Mouse (Mus musculus) cerebellum, adult 9-10 months (tissue): Measurements from ENCODE around the gene Crkl.
A peak's percentile ranks its signal among the peaks of the same experiment; 100 is the strongest.
"Not testable (repeated sequence)": the region's sequence is repeated elsewhere in the genome, so short reads cannot be mapped to it uniquely, and the experiment has no call there.

Experiments used
- DNase-seq: peaks from one replicate; pipeline ENCODE4 v3.0.0; 2022

Crkl gene

DNA sequence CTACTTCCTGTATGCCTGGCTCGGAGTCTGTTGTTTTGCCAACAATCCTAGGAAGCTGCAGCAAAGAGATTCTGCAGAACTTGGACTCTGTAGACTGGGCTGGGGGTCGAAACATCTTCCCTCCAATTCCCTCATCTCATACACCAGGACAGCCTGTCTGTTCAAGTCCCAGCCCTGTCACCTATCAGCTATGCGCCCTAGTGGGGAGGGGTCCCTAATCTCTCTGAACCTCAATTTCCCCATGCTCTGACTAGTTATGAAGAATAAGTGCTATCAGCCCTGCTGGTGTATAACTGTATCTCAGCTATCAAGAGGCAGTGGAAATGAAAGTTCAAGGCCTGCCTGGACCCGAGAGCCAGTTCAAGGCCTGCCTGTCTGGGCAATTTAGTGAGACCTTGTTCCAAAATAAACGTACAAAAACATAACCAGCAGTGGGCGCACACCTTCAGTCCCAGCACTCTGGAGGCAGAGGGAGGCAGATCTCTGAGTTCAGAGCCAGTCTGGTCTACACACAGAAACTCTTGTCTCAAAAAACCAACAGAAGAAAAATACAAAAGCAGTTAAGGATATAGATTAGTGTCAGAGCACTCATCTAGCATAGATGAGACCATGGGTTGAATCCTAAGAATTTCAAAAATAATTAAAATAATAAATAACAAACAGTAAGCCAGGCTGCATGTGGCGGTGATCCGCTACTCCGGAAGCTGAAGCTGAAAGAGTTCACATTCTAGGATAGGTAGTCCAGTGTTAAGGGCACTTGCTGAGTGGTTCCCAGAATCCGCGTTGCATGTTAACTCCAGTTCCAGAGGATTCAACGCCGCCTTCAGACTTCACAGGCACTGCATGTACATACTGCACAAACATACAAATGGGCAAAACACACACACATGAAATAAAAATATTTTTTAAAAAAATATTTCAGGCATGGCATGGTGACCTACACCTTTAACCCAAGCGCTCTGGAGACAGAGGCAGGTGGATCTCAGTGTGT is 37.0 kb downstream of the Crkl start:
- DNase-seq, result peak; percentile 62

GRCm38 (mm10) chr16:17489469-17490111 is 37.8 kb downstream of the Crkl start, which contains the start of gene Aifm3:
TSS of gene Aifm3 (plus strand) at chr16:17489611.
- DNase-seq, result peak; percentile 71

DNA sequence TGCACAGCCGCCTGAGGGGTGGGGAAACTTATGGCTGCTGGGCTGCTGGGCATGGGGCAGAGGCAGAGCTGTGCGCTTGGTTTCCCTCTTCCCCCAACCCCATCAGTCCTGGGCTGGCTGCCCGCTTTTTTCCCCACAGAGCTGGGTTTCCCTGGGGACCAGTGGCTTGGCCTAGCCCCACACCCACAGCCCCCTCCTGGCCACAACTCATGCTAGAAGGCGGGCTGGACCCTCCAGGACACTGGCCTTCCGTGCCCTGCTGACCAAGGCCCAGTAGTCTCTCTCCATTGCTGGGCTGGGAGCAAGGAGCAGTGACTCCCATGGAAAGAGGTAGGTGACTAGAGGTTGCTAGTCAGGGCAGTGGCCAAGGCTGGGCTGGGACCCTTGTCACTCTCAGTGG is 39.4 kb downstream of the Crkl start:
- peak; percentile 64 for DNase-seq

DNA sequence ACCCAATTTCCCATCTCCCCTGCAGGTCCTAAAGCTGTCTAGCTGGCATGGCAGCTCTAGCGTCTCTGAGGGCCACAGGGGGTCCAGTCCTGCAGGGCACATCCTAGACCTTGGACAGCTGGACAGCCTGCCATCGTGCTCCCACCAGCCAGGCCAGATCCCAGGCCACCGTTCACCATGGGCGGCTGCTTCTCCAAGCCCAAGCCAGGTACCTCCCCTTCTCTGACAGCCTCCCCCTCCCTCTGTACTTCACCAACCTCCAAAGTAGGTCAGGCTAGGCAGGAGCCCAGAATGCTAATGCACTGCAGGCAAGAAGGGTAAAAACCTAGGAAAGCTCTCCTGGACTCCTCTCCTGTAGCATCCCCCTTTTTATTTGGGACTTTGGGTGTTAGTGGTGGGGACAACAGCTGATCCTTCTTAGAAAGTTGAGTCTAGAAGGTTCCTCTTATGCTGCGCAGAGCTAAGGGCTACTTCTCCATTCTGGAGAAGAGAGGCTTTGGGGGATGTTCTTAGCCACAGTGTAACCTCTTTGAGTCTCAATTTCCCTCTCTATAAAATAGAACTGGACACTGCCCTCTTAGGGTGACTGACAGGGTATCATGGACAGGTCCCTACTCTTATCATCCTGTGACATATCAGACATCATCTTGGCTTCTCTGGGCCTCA is 40.2 kb downstream of the Crkl start:
- DNase-seq, result peak; percentile 90

- peak; percentile 89 for DNase-seq
Observed at GRCm38 (mm10) chr16:17496499-17497305, 44.9 kb downstream of the Crkl start.

DNA sequence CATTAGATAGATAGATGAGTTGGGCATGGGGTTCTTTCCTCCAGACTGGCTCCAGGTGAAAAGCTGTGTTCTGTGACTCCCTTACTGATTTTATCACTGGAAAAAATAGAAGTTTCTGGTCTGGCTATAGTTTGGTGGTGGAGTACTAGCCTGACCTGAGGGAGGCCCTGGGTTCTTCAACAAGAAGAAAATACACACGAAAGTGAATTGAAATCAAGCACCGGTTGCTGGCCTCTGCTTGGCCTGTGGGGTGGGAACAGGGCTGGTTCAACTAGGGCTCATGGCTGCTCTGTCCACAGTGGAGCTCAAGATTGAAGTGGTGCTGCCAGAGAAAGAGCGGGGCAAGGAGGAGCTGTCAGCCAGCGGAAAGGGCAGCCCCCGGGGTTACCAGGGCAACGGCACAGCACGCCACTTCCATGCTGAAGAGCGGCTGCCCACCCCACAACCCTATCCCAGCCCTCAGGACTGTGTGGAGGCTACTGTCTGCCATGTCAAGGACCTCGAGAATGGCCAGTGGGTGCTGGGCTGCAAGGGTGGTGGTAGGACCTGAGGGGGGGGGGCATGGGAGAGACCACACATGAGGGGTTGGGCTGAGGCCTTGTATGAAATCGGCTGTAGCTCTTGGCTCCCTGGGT is 47.6 kb downstream of the Crkl start:
- no peak for DNase-seq

GRCm38 (mm10) chr16:17502681-17503080 is 50.9 kb downstream of the Crkl start:
- no peak for DNase-seq

DNA sequence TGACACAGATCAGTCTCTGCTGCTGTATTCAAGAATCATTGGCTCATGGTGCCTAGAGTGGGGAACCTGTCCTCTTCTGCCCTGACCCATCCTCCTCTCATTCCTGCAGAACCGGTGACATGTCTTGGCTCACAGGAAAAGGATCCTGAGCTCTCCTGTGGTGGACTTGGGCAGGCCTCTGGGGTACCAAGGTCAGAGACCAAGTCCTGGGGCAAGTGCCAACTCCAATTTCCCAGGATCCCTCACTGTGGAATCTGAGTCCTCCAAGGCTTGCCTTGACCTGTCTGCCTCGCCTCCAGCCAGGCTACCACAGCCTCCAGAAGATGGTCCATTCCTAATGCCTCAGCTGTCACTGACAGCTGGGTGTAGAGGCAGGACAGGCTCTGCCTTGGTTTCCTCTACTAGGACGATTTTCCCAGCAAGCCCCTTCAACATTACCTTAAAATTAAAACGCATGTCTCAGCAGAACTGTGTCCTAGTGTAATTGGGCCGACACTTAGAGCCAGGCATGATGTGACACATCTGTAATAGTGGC is 55.3 kb downstream of the Crkl start:
- no peak for DNase-seq

DNA sequence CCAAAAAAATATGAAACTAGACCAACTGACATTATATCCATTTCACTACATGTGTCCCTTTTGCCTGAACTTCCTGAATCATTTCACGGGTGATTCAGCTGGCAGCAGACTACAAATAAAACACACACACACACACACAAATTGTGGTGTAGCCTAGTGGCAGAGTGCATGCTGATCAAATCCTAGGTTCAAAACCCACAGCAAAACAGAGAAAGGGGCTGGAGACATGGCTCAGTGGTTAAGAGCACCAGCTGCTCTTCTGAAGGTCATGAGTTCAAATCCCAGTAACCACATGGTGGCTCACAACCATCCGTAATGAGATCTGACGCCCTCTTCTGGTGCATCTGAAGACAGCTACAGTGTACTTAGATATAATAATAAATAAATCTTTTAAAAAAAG is 56.2 kb downstream of the Crkl start:
- DNase-seq, result not testable (repeated sequence)

DNA sequence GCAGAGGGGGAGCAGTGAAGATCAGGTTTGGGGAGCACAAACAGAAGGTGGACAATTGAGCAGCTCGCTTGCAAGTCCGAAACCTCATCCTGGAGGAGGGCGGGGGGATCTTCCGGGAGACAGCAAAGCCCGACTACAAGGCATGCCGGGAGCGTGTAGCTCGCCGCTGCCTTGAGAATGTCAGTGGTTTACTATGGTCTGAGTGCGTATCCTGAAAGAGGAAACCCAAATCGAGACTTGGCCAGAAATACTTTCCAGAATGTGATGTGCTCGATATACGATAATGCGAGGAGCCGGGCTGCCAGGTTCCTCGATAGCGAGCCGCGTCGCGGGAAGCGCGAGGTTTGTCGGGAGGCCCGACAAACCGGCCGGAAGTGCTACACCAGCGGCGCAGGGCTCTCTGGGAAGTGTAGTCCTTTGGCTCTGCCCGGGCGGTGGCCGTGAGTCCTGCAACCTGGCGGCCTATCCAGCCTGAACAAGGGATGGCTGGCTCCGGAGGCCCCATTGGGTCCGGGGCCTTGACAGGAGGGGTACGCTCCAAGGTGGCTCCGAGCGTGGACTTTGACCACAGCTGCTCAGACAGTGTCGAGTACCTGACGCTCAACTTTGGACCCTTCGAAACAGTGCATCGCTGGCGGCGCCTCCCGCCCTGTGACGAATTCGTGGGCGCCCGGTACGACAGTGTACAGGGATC is 56.9 kb downstream of the Crkl start, which contains the start of gene Lztr1:
TSS of gene Lztr1 (plus strand) at position 143 of the 694 bp plus-strand sequence.
- peak; percentile 90 for DNase-seq

- no peak for DNase-seq
Observed at GRCm38 (mm10) chr16:17509240-17509597, 57.4 kb downstream of the Crkl start.

- DNase-seq, result no peak
Observed at GRCm38 (mm10) chr16:17510143-17510542, 58.4 kb downstream of the Crkl start.

DNA sequence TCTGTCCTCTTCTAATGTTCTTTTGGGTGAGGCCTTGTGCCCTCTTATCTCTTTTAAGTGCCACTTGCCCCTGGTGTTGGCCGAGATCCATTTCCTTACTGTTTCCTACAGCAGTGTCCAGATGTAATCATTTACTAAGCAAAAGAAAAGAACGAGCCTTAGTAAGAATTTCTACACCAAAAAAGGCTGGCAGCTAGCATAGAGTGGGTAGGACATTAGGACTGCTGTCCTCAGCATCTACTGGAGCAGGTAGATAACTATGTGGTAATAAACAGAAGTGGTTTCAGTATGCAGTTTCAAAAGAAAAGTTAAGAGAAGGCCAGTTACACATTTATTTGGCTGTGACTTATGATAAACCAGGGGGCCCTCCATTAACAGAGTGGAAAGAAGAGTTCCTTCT is 58.9 kb downstream of the Crkl start:
- DNase-seq, result no peak

- no peak for DNase-seq
Observed at GRCm38 (mm10) chr16:17511431-17511830, 59.6 kb downstream of the Crkl start.

DNA sequence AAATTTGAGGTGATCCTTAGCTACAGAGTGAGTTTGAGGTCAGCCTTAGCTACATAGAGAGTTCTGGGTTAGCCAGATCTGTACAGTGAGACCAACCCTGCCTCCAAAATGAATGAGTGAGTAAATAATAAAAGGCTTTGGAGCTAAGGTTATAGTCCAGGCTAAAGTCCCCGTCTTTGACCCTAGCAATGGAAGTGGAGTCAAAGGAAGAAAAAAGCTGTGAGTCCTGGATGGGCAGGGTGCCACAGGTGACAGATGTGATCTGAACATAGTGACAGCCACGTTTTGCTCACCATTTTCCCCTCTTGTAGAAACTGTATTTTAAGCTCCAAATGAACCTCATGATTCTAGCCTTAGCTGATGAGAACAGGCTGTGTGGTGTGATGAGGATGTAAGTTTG is 67.1 kb downstream of the Crkl start:
- no peak for DNase-seq

GRCm38 (mm10) chr16:17524156-17524555 is 72.4 kb downstream of the Crkl start:
- peak; percentile 2 for DNase-seq

- peak; percentile 4 for DNase-seq
Observed at GRCm38 (mm10) chr16:17525524-17525923, 73.7 kb downstream of the Crkl start.

DNA sequence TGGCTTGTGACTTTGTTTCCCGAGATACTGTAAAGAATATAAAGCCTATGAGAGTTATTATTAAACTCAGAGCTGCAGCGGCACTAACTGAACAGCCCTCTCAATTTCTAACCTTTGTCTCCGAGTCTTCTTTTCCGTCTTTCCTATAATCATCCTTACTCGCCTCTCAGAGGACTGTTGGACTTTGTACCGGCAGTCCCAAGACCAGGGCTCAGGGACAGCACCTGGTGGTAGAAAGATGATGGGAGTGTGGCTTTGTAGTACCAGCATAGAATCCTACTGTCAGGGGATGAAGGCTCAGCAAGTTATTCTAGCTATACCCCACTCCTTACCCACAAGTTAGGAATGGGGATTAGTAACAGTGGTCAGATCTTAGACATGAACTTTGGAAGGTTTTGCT is 74.4 kb downstream of the Crkl start:
- DNase-seq, result peak; percentile 1

DNA sequence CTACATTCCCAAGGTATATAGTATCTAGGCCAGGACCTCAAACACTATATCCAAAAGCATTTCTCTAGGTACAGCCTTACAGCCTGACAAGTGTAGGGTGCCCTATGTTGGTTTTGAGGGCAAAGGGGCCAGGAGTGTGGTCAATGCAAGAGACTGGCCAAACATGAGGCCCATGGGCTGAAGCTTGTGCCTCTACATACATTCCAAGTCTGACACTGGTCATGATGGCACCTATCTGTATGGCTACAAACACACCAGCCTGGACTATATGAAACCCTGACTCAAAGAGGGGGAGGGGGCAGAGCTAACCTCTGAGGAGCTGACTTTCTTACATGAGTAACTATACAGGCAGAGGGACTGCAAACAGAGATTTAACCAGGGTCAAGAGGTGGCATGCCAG is 75.8 kb downstream of the Crkl start:
- DNase-seq, result peak; percentile 6

DNA sequence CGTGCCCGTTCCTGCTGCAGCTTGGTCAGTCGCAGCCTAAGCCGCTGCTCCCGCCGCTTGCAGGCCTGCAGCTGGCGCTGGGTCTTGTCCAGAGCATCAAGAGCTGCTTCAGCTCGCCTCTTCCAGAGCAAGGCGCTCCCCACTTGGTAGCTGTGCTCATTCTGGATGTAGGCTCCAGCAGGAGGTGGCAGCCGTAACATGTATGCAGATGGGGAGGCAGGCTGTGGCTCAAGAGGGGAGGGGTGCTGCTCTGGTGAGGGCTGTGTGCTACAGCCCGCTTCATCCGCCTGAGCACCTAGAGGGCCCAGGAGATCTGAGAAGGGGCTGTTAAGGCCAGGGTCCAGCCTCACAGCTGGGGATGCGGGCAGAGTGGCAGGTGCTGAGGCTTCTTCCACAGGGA is 76.5 kb downstream of the Crkl start:
- no peak for DNase-seq

GRCm38 (mm10) chr16:17529981-17530586 is 78.3 kb downstream of the Crkl start:
- no peak for DNase-seq
